Mouse (Mus musculus) brain, embryonic 14.5 days (tissue): ENCODE results near the gene Draxin.
A peak's percentile ranks its signal among the peaks of the same experiment; 100 is the strongest.

Source experiments
- CTCF ChIP-seq: fragments of 200-500 bp; IDR thresholded peaks from 2 replicates; pipeline ENCODE4 v1.5.1; 2012; ENCODE audit warnings: inconsistent platforms, mild to moderate bottlenecking, moderate library complexity, borderline replicate concordance; ENCODE audit not compliant: insufficient read depth, insufficient read length; ENCODE audit errors: extremely low read depth
- POLR2A ChIP-seq: fragments of 200-500 bp; IDR thresholded peaks from 2 replicates; pipeline ENCODE4 v1.6.1; 2012; ENCODE audit warnings: mild to moderate bottlenecking, inconsistent platforms, borderline replicate concordance; ENCODE audit not compliant: poor library complexity, insufficient read depth, insufficient read length, severe bottlenecking; ENCODE audit errors: extremely low read depth

DNA sequence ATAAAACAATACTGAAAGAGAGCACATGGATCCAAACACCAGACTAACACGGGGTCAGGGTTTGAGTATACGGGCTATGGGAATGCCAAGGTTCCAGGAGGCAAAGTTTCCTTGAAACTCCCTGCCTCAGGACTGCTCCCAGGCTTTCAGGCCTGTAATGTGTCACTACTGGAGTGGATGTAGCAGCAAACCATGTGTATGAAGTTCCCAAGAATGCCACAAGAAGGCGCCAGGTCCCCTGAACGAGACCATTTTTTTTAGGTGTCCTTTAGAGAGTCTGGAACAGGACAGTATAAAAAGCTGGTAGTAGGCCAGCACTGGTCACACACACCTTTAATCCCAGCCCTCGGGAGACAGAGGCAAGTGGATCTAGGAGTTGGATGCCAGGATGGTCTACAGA lies 36.3 kb downstream of the Draxin start:
- TF ChIP-seq CTCF (peak; percentile 17; the same call in 1 of the 2 replicates), POLR2A (no peak)
